In genomic region chr16:62853611-62854126, GRCm38 (mm10) we compare ENCODE assay signal across 9 mouse cellular contexts. TPM values are rescaled to one million over a fixed set of nuclear protein-coding genes. Genes with fewer than 3 reads are reported as not detected.
A peak's percentile ranks its signal among the peaks of the same experiment; 100 is the strongest.
DNase-seq lines count a peak whose midpoint lies in the region; ATAC-seq and TF ChIP-seq lines count a peak whose summit lies in the region.
"Had no signal": no experiment of that assay in that cellular context is flagged by ENCODE, and none has a peak within 500 bp of the region (broad histone marks: within the 10 kb centered on the region; RNA-seq: fewer than 3 reads in every experiment).

No protein-coding gene starts in this region.

- peaks cover 6% of the 10 kb centered on the region; the same call in 1 of the 2 replicates for H3K79me2 ChIP-seq in liver, adult 2 months (ENCODE audit: control insufficient read depth, insufficient read depth, low read length)

- H3K27me3 ChIP-seq in liver, adult 2 months (ENCODE audit: control insufficient read depth, insufficient read depth, low read length) = no peaks in the 10 kb centered on the region
- H3K27me3 ChIP-seq in embryonic facial prominence, embryonic 15.5 days = no peaks in the 10 kb centered on the region
- H3K27me3 ChIP-seq in limb, embryonic 13.5 days = no peaks in the 10 kb centered on the region
- no peaks in the 10 kb centered on the region for H3K27me3 ChIP-seq in small intestine, adult 2 months (ENCODE audit: control insufficient read depth, insufficient read depth, low read length)

- H3K36me3 ChIP-seq in liver, adult 2 months (ENCODE audit: control insufficient read depth, insufficient read depth, low read length) = no peaks in the 10 kb centered on the region; the same call in 1 of the 2 replicates
- H3K36me3 ChIP-seq in embryonic facial prominence, embryonic 15.5 days = no peaks in the 10 kb centered on the region
- no peaks in the 10 kb centered on the region for H3K36me3 ChIP-seq in limb, embryonic 13.5 days
- H3K36me3 ChIP-seq in small intestine, adult 2 months (ENCODE audit: control insufficient read depth, insufficient read depth, low read length) = no peaks in the 10 kb centered on the region

- no peak for TF ChIP-seq CTCF in liver, adult 2 months (IDR thresholded peaks at IDR 0.05; ENCODE audit: low read depth, low read length)
- no peak for TF ChIP-seq CTCF in small intestine, adult 2 months (IDR thresholded peaks at IDR 0.05; ENCODE audit: extremely low read depth, insufficient read length, insufficient replicate concordance, low read depth, low read length)

- 0 out of 2 replicates have a peak overlapping the region, but pooled peaks have one; percentile 21 for H3K27ac ChIP-seq in liver, adult 2 months (replicated peaks; ENCODE audit: insufficient read depth, low read depth, low read length)
- H3K27ac ChIP-seq in embryonic facial prominence, embryonic 15.5 days (replicated peaks) = peak overlapping the region; percentile 85
- 0 out of 2 replicates have a peak overlapping the region, but pooled peaks have one; percentile 28 for H3K27ac ChIP-seq in limb, embryonic 13.5 days
- no peak overlapping the region for H3K27ac ChIP-seq in small intestine, adult 2 months (ENCODE audit: insufficient read depth, low read depth, low read length)

- H3K9me3 ChIP-seq in embryonic facial prominence, embryonic 15.5 days (replicated peaks) = no peaks in the 10 kb centered on the region
- no peaks in the 10 kb centered on the region for H3K9me3 ChIP-seq in limb, embryonic 13.5 days

- no peak for DNase-seq in liver, adult 2 months (ENCODE audit: extremely low read depth, low read depth, low spot score)
- DNase-seq in liver = no peak
- no peak for DNase-seq in cerebellum, adult 11-12 months
- no peak for DNase-seq in layer of hippocampus, postnatal 36 days
- no peak for DNase-seq in thymus, postnatal 10 days (ENCODE audit: low spot score in 2 of 2)

- H3K9ac ChIP-seq in liver, adult 2 months (ENCODE audit: low read depth, low read length) = no peak overlapping the region
- H3K9ac ChIP-seq in embryonic facial prominence, embryonic 15.5 days = peak overlapping the region; percentile 83; the same call in 1 of the 2 replicates
- H3K9ac ChIP-seq in limb, embryonic 13.5 days = peak overlapping the region; percentile 83

- peak overlapping the region; percentile 72; the same call in 1 of the 2 replicates for H3K4me3 ChIP-seq in liver, adult 2 months (ENCODE audit: insufficient read depth, low read depth, low read length)
- peak overlapping the region; percentile 66 for H3K4me3 ChIP-seq in embryonic facial prominence, embryonic 15.5 days (replicated peaks)
- H3K4me3 ChIP-seq in limb, embryonic 13.5 days = peak overlapping the region; percentile 65
- peak overlapping the region; percentile 89 for H3K4me3 ChIP-seq in small intestine, adult 2 months (ENCODE audit: low read depth, low read length)

- 11% methylated on average over 3 of the region's 3 CpGs for WGBS in liver, adult 2 months
- WGBS in embryonic facial prominence, embryonic 15.5 days = 18% methylated on average over 3 of the region's 3 CpGs
- 20% methylated on average over 3 of the region's 3 CpGs for WGBS in limb, embryonic 13.5 days
- 5% methylated on average over 3 of the region's 3 CpGs for WGBS in small intestine, adult 2 months

- ATAC-seq in embryonic facial prominence, embryonic 15.5 days (ENCODE audit: insufficient number of reproducible peaks, low FRiP score, low TSS enrichment, low read depth) = no peak
- ATAC-seq in limb, embryonic 13.5 days (ENCODE audit: low FRiP score, low read depth) = peak; percentile 34; the same call in 1 of the 2 replicates

- H3K4me2 ChIP-seq in embryonic facial prominence, embryonic 15.5 days (replicated peaks) = peak overlapping the region; percentile 74
- H3K4me2 ChIP-seq in limb, embryonic 13.5 days (replicated peaks) = peak overlapping the region; percentile 80

- peaks cover 14% of the 10 kb centered on the region for H3K4me1 ChIP-seq in liver, adult 2 months (ENCODE audit: control insufficient read depth, insufficient read depth, low read length)
- H3K4me1 ChIP-seq in embryonic facial prominence, embryonic 15.5 days = peaks cover 5% of the 10 kb centered on the region; the same call in 1 of the 2 replicates
- 0 out of 2 replicates have a peak, but pooled peaks cover 4% of the 10 kb centered on the region for H3K4me1 ChIP-seq in limb, embryonic 13.5 days
- peaks cover 3% of the 10 kb centered on the region for H3K4me1 ChIP-seq in small intestine, adult 2 months (ENCODE audit: control insufficient read depth, insufficient read depth, insufficient read length, low read length)

- TF ChIP-seq POLR2A in liver, adult 2 months (IDR thresholded peaks at IDR 0.05; ENCODE audit: extremely low read depth, insufficient read depth, low read length) = no peak
- no peak for TF ChIP-seq POLR2A in small intestine, adult 2 months (IDR thresholded peaks at IDR 0.05; ENCODE audit: low read depth, low read length)

RNA-seq across cellular contexts. Expression of gene Pros1, which starts 0.4 kb away (rescaled TPM):
- 67.0 and 73.2 TPM in 2 replicates for total RNA-seq in liver, adult 2 months (2014; rRNA removed)
- 7.5 and 9.3 TPM in 2 replicates for polyA plus RNA-seq in liver, adult 2 months (2012; rRNA removed)
- polyA plus RNA-seq in embryonic facial prominence, embryonic 15.5 days (2015; fragmentation: Nextera tagmentation; extraction: Ambion mirVana) = 58.4 and 60.0 TPM in 2 replicates
- 32.3 and 34.1 TPM in 2 replicates for polyA plus RNA-seq in limb, embryonic 13.5 days (2015; fragmentation: Nextera tagmentation; extraction: Ambion mirVana)
- polyA plus RNA-seq in small intestine, adult 2 months (2012; rRNA removed) = 1.9 and 2.4 TPM in 2 replicates
- 1 to 10 TPM; 9.1 to 9.6 TPM for total RNA-seq in layer of hippocampus, postnatal 36 days (2021)

RNA-seq across cellular contexts. Expression of gene Arl13b, which starts 6.8 kb away (rescaled TPM):
- total RNA-seq in liver, adult 2 months (2014; rRNA removed) = 12.5 and 12.6 TPM in 2 replicates
- polyA plus RNA-seq in liver, adult 2 months (2012; rRNA removed) = 1.3 and 1.8 TPM in 2 replicates
- polyA plus RNA-seq in embryonic facial prominence, embryonic 15.5 days (2015; fragmentation: Nextera tagmentation; extraction: Ambion mirVana) = 26.7 and 30.1 TPM in 2 replicates
- 25.7 and 27.9 TPM in 2 replicates for polyA plus RNA-seq in limb, embryonic 13.5 days (2015; fragmentation: Nextera tagmentation; extraction: Ambion mirVana)
- 0.81 and 4.9 TPM in 2 replicates for polyA plus RNA-seq in small intestine, adult 2 months (2012; rRNA removed)
- total RNA-seq in layer of hippocampus, postnatal 36 days (2021) = 10 to 100 TPM in 1 of 2 experiments, 1 to 10 TPM in 1; 9.0 to 13.4 TPM

RNA-seq across cellular contexts. Expression of gene Stx19, which starts 39.2 kb away (rescaled TPM):
- total RNA-seq in liver, adult 2 months (2014; rRNA removed) = not detected in 2 replicates
- not detected in 2 replicates for polyA plus RNA-seq in liver, adult 2 months (2012; rRNA removed)
- 1.9 and 2.0 TPM in 2 replicates for polyA plus RNA-seq in embryonic facial prominence, embryonic 15.5 days (2015; fragmentation: Nextera tagmentation; extraction: Ambion mirVana)
- polyA plus RNA-seq in limb, embryonic 13.5 days (2015; fragmentation: Nextera tagmentation; extraction: Ambion mirVana) = 1.00 and 1.1 TPM in 2 replicates
- polyA plus RNA-seq in small intestine, adult 2 months (2012; rRNA removed) = 0.04 TPM in 1 of 2 replicates, not detected in the other
- total RNA-seq in layer of hippocampus, postnatal 36 days (2021) = not detected
- polyA plus RNA-seq: testis, adult 2 months had no signal
